Mouse (Mus musculus) telencephalon, adult 2 months (tissue): ENCODE results near the gene Nsdhl.

Experiments used
- DNase-seq: peaks from one replicate; pipeline ENCODE4 v3.0.0-alpha.2; 2011; ENCODE audit warnings: low read depth, low spot score

The Nsdhl gene

DNA sequence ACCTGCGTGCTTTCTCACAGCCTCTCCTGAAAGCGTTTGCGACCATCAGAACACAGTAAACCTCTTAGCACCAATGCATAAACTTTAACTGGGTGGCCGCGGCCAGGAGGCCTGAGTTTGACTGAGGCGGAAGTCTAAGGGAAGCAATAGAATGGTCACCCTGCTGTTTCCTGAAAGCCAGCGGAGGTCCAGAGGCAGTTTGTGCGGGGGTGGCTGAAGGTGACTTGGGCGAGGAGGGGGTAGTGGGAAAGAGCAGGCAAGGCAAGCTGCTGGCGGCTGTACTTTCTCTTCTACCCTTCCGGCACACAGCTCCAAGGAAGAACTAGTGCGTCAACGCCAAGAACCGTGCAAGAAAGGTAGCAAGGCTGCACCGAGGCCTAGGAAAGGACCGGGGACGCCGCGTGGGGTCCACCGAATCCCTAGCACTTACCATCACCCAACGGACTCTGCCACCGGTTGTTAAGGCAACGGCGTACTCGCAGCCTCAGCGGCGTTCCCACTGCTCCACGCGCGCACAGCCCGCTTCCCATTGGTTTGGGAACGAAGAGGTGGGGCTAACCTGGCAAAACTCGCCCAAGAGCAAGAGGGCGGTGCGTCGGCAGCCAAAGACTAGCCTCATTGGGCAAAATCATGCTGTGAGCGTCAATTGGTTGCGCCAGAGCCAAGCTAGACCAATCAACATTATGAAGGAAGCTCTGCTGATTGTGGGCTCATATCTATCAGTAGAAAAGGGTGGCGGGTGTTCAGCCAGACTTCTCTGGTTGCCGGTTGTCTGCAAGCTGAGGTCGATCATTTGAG is at the start of gene Nsdhl, which contains the start of gene Cetn2:
Gene Nsdhl, plus strand, starts transcription at position 674 of the 798 bp plus-strand sequence.
Gene Cetn2, minus strand, starts transcription at position 528 of the 798 bp plus-strand sequence.
- DNase-seq: peak; percentile 90

DNA sequence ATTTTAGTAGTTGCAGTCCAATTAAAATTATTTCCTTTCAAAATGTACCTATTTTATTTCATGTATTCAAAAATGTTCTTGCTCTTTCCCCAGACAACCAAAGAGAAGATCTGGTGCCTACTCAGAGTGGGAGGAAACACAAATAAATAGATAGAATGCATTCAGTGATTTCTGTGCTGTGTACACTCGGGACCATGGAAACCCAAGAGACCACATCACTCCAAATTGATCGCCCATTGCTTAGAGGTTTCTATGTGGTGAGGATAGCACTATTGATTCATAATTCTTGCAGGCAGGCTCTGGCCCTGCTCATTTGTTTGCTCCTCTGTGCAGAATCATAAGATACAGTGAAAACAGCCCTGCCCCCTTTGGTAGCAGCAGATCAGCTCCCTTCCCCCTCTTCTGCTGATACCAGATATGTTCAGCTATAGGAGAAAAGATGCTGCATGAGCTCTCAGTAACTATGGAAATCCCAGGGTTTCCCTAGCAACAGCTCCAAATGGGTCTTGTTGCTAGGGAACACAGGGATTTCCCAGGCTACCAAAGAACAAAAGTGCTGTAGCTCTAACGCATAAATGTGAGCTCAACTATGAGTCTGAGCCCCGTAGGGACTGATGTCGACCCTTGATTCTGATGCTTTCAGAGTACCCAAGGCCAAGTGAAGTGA is 22.8 kb upstream of the Nsdhl start:
- DNase-seq: peak; percentile 70

DNA sequence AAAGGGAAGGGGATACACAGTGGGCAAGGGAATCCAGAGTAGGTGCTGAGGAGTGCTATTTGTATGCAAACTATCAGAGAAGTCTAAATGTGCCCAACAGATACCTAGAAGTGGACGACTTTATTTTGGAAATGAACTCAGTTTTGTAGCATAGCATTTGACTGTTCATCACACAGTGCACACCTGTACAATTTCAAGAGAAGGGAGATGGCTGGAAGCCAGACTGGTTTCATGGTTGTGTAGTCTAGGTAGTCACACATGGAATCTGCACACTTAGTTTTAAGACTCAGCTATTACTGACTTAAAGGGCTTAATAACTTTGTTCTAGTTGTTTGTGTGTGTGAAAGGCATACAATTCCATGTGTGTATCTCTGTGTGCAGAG is 22.3 kb upstream of the Nsdhl start:
- no peak for DNase-seq

DNA sequence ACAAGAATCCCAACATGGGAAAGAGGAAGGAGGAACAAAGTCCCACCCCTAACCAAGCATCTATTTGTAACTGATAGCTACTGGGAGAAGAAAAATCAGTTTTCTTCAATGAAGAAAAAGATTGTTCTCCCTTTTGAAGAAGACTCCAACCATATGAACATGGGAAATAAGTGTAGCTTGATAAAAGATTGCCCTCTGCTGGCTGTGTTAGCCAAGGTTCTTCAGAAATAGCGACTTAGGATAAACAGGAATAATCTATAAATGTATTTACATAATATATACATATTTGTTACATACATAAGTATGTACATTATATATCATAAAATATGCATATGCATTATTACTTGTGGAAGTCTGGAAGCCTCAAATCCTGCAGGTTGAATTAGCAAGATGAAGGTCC is 15.8 kb upstream of the Nsdhl start:
- no peak for DNase-seq

- no peak for DNase-seq
Measured at GRCm38 (mm10) chrX:72907619-72908403, 10.5 kb upstream of the Nsdhl start.

GRCm38 (mm10) chrX:72908404-72908741 is 10.0 kb upstream of the Nsdhl start:
- DNase-seq: no peak

GRCm38 (mm10) chrX:72911611-72912010 is 6.7 kb upstream of the Nsdhl start:
- DNase-seq: no peak

DNA sequence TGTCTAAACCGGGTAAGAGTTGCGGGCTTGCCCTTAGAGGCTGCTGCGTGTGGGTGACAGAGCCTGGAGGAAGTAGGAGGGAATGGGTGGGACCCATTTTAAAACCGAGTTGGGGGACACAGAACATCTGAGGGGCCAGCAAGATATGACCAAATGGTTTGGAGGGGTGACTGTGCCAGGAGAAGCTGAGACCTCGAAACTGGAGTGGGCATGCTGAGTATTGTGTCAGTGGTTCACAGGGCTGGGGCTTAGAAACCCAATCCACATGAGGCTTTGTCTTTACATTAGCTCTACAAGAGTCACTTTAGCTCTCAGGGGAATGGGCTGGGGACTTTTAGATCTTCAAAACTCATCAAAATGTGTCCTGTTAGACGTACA is 314 bp downstream of the Nsdhl start:
- DNase-seq: no peak

DNA sequence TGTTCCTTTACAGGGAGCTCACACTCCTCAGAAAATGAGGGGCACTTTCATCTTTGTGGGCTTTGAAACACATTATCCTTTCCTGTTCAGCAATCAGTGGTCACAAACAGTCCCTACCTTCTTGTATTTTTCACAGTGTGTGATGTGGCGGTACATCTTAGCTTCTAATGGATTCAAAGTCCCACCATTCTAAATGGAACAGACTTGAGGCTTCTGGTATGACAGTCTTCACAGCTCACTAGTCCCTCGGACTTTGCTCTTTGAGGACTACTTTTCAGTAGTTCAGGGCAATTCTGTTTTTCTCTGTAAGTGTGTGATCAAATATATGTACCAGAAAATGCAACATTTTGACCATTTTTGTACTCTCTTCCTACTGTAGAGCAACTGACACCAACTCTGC is 3.0 kb downstream of the Nsdhl start:
- DNase-seq: no peak

DNA sequence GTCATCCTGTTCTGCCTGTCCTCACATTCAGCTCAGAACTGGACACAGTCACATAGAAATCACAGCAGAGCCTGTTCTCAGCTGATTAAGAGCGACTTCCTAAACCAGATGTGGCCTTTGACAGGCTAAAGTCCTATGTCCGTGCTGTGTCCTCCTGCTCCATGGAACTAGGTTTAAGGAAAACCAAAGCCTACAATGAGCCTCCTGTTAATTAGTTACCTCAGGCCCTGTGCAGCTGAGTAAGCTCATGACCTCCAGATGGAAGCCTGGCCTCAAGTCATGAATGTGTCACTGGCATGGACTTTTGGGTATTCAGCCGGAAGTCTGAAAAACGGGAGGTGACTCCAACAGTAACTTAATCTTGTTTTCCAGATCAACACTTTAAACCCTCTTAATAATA is 35.1 kb downstream of the Nsdhl start:
- DNase-seq: no peak

DNA sequence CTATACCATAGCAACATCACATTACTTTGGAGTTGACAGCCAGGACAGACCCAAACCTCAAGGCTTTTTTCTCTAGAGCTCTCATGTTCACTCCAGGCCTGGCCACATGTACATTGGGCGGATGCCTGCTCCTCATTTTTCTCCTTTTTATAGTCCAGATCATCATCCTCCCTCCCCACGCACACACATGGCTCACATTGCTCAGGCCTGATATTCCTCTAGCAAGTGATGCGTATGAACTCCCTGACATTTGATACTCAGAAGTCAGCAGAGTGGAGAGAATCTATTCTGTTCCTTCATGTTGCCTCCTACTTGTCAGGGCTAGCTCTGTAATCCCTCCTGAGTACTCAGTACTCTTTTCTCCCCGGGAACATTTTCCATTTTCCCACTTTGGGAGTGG is 38.1 kb downstream of the Nsdhl start:
- no peak for DNase-seq

DNA sequence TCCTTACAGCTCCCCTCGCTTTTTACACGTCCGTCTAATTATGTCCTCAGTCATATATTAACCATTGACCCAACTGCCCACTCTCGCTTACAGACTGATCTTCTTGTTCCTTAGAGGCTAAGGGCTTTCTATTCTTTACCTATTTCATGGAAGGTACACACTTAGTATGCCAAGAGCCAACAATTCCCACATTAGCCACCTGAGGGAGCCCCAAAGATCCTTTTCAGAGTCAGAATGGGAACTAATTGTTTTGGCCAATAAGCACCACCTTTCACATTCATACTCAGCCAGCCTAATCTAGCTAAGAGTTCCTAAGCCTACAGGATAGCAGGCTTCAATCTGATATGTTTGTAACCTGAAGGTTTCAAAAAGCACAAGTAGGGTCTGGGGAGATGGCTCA is 42.1 kb downstream of the Nsdhl start:
- DNase-seq: no peak

DNA sequence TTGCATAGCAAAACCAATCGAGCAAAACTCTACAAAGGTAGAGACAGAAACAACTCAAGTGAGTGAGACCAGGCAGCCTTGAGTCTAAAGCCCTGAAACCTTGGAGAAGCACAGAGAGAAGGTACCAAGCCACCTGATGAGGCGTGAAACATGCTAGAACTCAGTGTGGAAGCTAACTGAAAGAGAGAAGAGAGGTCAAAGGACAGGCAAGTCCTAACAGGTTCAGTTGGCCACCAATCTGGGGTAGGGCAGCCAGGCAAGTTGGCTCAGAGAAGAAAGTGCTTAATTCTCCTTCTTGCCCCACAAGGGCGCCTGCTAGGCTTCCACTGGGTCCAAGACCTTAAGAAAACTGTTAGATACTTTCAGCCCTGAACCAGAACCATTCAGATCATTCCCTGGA is 43.2 kb downstream of the Nsdhl start:
- no peak for DNase-seq

GRCm38 (mm10) chrX:72962743-72963142 is 44.4 kb downstream of the Nsdhl start:
- DNase-seq: no peak

GRCm38 (mm10) chrX:72982831-72983230 is 64.5 kb downstream of the Nsdhl start:
- DNase-seq: no peak

- no peak for DNase-seq
Measured at GRCm38 (mm10) chrX:72985607-72986006, 67.2 kb downstream of the Nsdhl start.

- no peak for DNase-seq
Measured at GRCm38 (mm10) chrX:72986841-72987519, 68.6 kb downstream of the Nsdhl start, which contains the start of gene Zfp185. Gene Zfp185, plus strand, starts transcription at chrX:72987339.

GRCm38 (mm10) chrX:72987520-72987905 is 69.2 kb downstream of the Nsdhl start:
- no peak for DNase-seq

GRCm38 (mm10) chrX:72988431-72988830 is 70.1 kb downstream of the Nsdhl start:
- no peak for DNase-seq

DNA sequence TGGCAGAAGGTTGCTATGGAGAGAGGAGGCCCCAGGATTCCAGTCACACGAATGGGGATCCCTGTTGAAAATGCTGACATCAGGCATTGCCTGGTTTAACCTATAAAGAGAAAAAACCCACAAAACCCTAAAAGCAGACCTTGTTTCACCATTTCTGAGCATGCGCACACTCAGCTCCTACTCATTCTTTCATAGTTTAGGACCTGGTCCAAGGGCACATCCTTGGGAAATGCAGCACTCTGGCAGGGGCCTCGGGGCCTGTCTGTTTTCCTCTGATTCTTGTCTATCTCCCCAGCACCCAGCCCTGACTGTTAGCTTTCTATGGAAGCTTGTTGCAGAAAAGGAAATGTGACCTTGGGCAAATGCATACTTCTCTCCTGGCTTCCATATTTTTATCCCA is 72.2 kb downstream of the Nsdhl start:
- DNase-seq: no peak

DNA sequence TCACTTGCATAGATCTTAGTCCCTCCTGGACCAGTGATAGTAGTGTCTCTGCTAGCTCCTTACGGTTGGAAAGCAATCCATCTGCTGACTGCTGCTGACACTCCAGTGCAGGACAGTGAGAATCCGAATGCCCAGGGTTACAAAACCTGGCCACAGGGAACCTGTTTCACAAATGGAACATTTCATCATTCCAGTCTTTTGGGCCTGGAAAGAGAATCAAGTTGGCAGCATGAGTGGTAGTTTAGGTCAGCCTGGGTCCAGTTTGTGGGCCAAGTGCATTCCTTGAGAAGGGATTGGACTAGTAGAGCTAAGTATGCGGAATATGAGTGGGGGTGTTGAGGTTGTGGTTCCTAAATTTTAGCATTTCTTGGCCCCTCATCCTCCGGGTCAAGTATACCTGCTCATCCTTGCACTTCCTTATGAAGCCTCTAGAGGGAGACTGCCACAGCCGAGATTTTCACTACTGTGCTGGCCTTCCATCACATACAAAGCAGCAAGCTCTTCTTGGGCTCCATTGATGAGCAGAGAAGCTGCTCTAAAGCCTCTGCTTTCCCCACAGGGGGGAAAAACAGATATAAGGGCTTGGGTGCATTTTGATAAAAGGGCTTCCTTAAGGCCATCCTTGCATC is 74.0 kb downstream of the Nsdhl start:
- no peak for DNase-seq
